Mouse (Mus musculus): Measurements from ENCODE around the gene Hist1h2ak.

DNA sequence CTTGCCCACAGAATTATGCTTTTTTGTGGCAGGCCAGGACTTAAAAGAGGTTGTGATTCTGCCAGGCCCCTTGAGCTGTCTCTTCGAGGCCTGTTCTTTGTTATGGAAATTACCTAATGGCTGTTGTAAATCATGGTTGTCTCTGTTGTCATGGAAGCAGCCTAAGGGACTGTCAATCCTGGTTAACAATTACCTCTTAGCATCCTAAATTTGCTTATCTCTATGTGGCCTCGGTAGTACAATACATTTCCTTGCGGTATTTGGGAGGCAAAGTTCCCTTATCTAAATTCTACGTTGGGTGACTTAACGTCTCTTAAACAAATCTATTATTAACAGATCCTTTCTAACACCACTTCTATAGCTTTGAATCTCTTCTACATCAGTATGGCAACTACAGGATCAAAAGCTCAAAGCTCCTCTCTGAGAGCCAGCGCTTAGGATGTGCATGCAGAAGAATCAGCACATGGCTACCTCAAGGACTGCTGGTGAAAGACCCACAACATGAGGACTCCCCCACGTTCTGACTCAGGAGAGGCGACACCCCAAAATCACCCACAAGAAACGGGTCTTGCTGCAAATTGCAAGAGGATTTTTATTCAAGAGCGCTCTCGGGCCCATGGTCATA is 25.6 kb downstream of the Hist1h2ak start:
- TF ChIP-seq CTCF (conservative IDR thresholded peaks at IDR 0.05 in 1 of 2, IDR thresholded peaks at IDR 0.05 in 1 of 2; ENCODE audit: low read depth in 2 of 2, low read length in 2 of 2) (no peak), POLR2A (IDR thresholded peaks at IDR 0.05; ENCODE audit: low read depth, low read length) (no peak), TCF12 (IDR thresholded peaks at IDR 0.05; ENCODE audit: low read depth, low read length) (no peak), USF2 (conservative IDR thresholded peaks at IDR 0.05; ENCODE audit: low read depth, low read length) (no peak), ZC3H11A (IDR thresholded peaks at IDR 0.05; ENCODE audit: low read depth, low read length) (no peak), MAX (IDR thresholded peaks at IDR 0.05; ENCODE audit: low read length) (no peak), MAZ (IDR thresholded peaks at IDR 0.05; ENCODE audit: low read depth, low read length) (no peak), POLR2AphosphoS2 (IDR thresholded peaks at IDR 0.05; ENCODE audit: low read depth, low read length) (no peak), MAFK (IDR thresholded peaks at IDR 0.05; ENCODE audit: insufficient replicate concordance, low read length) (no peak), TBP (conservative IDR thresholded peaks at IDR 0.05; ENCODE audit: low read depth, low read length) (no peak), HCFC1 (IDR thresholded peaks at IDR 0.05; ENCODE audit: low read depth, low read length) (no peak), SMC3 (IDR thresholded peaks at IDR 0.05; ENCODE audit: low read depth, low read length) (no peak), ZKSCAN1 (IDR thresholded peaks at IDR 0.05; ENCODE audit: borderline replicate concordance, low read depth, low read length) (no peak)

Data from CH12.LX (cell line).